Mouse (Mus musculus): ENCODE results near the gene Cracr2b.

DNA sequence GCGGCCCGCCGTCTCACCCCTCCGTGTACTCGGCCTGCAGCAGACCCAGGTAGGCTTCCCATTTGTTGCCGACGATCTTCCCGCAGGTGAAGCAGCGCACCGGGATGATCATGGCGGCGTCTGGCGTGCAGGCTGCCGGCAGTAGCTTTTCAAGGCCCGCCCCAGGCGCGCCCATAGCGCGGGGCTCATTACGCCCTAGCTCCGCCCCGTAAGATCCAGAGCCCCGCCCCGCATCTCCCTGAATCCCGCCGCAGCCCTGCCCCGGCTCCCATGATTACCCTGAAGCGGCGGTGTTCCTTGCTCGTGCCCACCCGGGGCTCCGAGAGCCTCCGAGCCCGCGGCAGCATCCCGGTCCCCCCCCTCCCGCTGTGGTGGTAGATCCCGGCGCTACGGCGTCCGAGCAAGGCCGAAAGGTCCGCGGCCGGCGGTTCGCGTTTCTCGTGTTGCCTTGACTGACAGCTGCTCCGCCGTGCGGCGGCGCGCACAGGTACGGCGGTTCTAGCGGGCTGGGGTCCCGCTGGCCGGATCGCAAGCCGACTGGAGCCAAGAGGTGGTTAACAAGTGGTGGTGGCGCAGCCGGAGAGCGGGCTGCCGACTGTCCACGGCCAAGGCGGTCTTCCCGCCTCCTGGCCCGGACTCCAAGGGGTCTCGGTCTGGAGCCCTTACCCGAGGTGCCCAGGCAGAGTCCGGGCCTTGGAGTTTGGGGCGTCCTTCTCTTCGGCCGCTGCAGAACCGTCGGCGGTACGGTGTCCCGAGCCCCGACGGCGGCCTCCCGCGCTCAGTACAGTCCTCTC is 14.3 kb downstream of the Cracr2b start, which contains the start of the genes Polr2l and Tspan4:
- no peak for TF ChIP-seq CTCF (conservative IDR thresholded peaks at IDR 0.05; ENCODE audit: insufficient read depth, insufficient read length, low read depth, low read length)
- peak; percentile 73 for TF ChIP-seq POLR2A (IDR thresholded peaks at IDR 0.05; ENCODE audit: low read depth, low read length)

Data from kidney, adult 2 months (tissue).